Mouse (Mus musculus) neural tube, embryonic 15.5 days (tissue): ENCODE results near the gene Gan. TPM values are rescaled to one million over a fixed set of nuclear protein-coding genes. Genes with fewer than 3 reads are reported as not detected.
A peak's percentile ranks its signal among the peaks of the same experiment; 100 is the strongest.

Source experiments
- ATAC-seq: fragments of 200-750 bp; cut with Nextera tagmentation; 2 replicates; pipeline ENCODE4 v1.8.0; 2017; ENCODE audit warnings: mild to moderate bottlenecking, moderate TSS enrichment, moderate library complexity; ENCODE audit not compliant: low FRiP score
- H3K27ac ChIP-seq: fragments of 300-500 bp; sonication (generic); replicated peaks from 2 replicates; pipeline ENCODE4 v1.5.1; 2015; ENCODE audit warnings: mild to moderate bottlenecking, inconsistent platforms
- H3K27me3 ChIP-seq: fragments of 300-500 bp; sonication (generic); replicated peaks from 2 replicates; pipeline ENCODE4 v1.6.1; 2015; ENCODE audit warnings: inconsistent platforms
- H3K36me3 ChIP-seq: fragments of 300-500 bp; sonication (generic); 2 replicates; pipeline ENCODE4 v1.6.1; 2015; ENCODE audit warnings: inconsistent platforms
- H3K4me1 ChIP-seq: fragments of 300-500 bp; sonication (generic); 2 replicates; pipeline ENCODE4 v1.6.1; 2015; ENCODE audit warnings: inconsistent platforms
- H3K4me2 ChIP-seq: fragments of 300-500 bp; sonication (generic); 2 replicates; pipeline ENCODE4 v1.6.1; 2015; ENCODE audit warnings: inconsistent platforms, mild to moderate bottlenecking, moderate library complexity
- H3K4me3 ChIP-seq: fragments of 300-500 bp; sonication (generic); replicated peaks from 2 replicates; pipeline ENCODE4 v1.5.1; 2015; ENCODE audit warnings: mild to moderate bottlenecking, inconsistent platforms
- H3K9ac ChIP-seq: fragments of 300-500 bp; sonication (generic); replicated peaks from 2 replicates; pipeline ENCODE4 v1.6.1; 2015; ENCODE audit warnings: mild to moderate bottlenecking, inconsistent platforms
- H3K9me3 ChIP-seq: fragments of 300-500 bp; sonication (generic); replicated peaks from 2 replicates; pipeline ENCODE4 v1.6.1; 2016; ENCODE audit warnings: inconsistent platforms
- WGBS: fragments of 180-500 bp; shearing (Covaris S2); methylation state at CpG from one replicate; pipeline ENCODE4 v1.1.7; 2015; ENCODE audit warnings: mixed read lengths; 5-methylcytosine and 5-hydroxymethylcytosine counted together
- polyA plus RNA-seq: library from polyadenylated mRNA; unstranded; fragments of >200 nt; fragmentation: Nextera tagmentation; extraction: Ambion mirVana; gene quantifications from 2 replicates; pipeline ENCODE4 v1.2.1, GENCODE M21; 2015

The Gan gene
- polyA plus RNA-seq, 1 experiment from 2014 or later: 2.3 TPM

GRCm38 (mm10) chr8:117178676-117179075 lies 20.7 kb downstream of the Gan start:
- no peak for ATAC-seq
- 0 out of 2 replicates have a peak, but pooled peaks cover 7% of the 10 kb centered on the region for H3K36me3 ChIP-seq
- H3K4me1 ChIP-seq: 0 out of 2 replicates have a peak, but pooled peaks cover 3% of the 10 kb centered on the region
- no peaks in the 10 kb centered on the region for H3K9me3 ChIP-seq
- no peaks in the 10 kb centered on the region for H3K27me3 ChIP-seq
- H3K4me2 ChIP-seq: no peak overlapping the region
- no peak overlapping the region for H3K9ac ChIP-seq
- 90% methylated on average over 6 of the region's 6 CpGs for WGBS
- H3K4me3 ChIP-seq: no peak overlapping the region
- H3K27ac ChIP-seq: no peak overlapping the region

GRCm38 (mm10) chr8:117182746-117183145 lies 24.8 kb downstream of the Gan start:
- ATAC-seq: no peak
- H3K27ac ChIP-seq: no peak overlapping the region
- 94% methylated on average over 4 of the region's 4 CpGs for WGBS

GRCm38 (mm10) chr8:117183664-117184377 lies 25.9 kb downstream of the Gan start:
- H3K4me2 ChIP-seq: no peak overlapping the region
- H3K9ac ChIP-seq: no peak overlapping the region
- H3K27me3 ChIP-seq: no peaks in the 10 kb centered on the region
- no peak overlapping the region for H3K27ac ChIP-seq
- no peak overlapping the region for H3K4me3 ChIP-seq
- WGBS: 95% methylated on average over 8 of the region's 8 CpGs
- no peaks in the 10 kb centered on the region for H3K9me3 ChIP-seq
- no peaks in the 10 kb centered on the region for H3K4me1 ChIP-seq
- peaks cover 37% of the 10 kb centered on the region for H3K36me3 ChIP-seq
- no peak for ATAC-seq

More at GRCm38 (mm10) chr8:117182746-117183145, 24.8 kb downstream of the Gan start:
- H3K9me3 ChIP-seq: no peaks in the 10 kb centered on the region
- H3K4me2 ChIP-seq: no peak overlapping the region
- H3K4me3 ChIP-seq: no peak overlapping the region
- H3K36me3 ChIP-seq: peaks cover 27% of the 10 kb centered on the region
- no peaks in the 10 kb centered on the region for H3K4me1 ChIP-seq
- H3K9ac ChIP-seq: no peak overlapping the region
- H3K27me3 ChIP-seq: no peaks in the 10 kb centered on the region

- H3K36me3 ChIP-seq: peaks cover 57% of the 10 kb centered on the region
- peak overlapping the region; percentile 42 for H3K27ac ChIP-seq
- peak; percentile 53 for ATAC-seq
Measured at GRCm38 (mm10) chr8:117194355-117194754, 36.4 kb downstream of the Gan start.

GRCm38 (mm10) chr8:117196593-117196992 lies 38.7 kb downstream of the Gan start:
- no peak overlapping the region for H3K9ac ChIP-seq
- H3K36me3 ChIP-seq: peaks cover 49% of the 10 kb centered on the region

More at GRCm38 (mm10) chr8:117194355-117194754, 36.4 kb downstream of the Gan start:
- H3K9ac ChIP-seq: no peak overlapping the region
- no peaks in the 10 kb centered on the region for H3K27me3 ChIP-seq
- 76% methylated on average over 4 of the region's 4 CpGs for WGBS
- H3K4me2 ChIP-seq: no peak overlapping the region
- peaks cover 19% of the 10 kb centered on the region for H3K4me1 ChIP-seq
- H3K4me3 ChIP-seq: no peak overlapping the region
- no peaks in the 10 kb centered on the region for H3K9me3 ChIP-seq

GRCm38 (mm10) chr8:117197551-117197950 lies 39.6 kb downstream of the Gan start:
- H3K9ac ChIP-seq: no peak overlapping the region
- H3K9me3 ChIP-seq: no peaks in the 10 kb centered on the region
- peaks cover 44% of the 10 kb centered on the region for H3K36me3 ChIP-seq
- 86% methylated on average over 6 of the region's 6 CpGs for WGBS
- H3K4me2 ChIP-seq: 0 out of 2 replicates have a peak overlapping the region, but pooled peaks have one; percentile 30
- no peak overlapping the region for H3K27ac ChIP-seq
- peaks cover 19% of the 10 kb centered on the region for H3K4me1 ChIP-seq
- no peak for ATAC-seq
- H3K27me3 ChIP-seq: no peaks in the 10 kb centered on the region
- H3K4me3 ChIP-seq: no peak overlapping the region

More at GRCm38 (mm10) chr8:117196593-117196992, 38.7 kb downstream of the Gan start:
- Histone ChIP-seq H3K4me2 (no peak overlapping the region), H3K9me3 (no peaks in the 10 kb centered on the region), H3K4me1 (peaks cover 19% of the 10 kb centered on the region), H3K27ac (no peak overlapping the region), H3K4me3 (no peak overlapping the region), H3K27me3 (no peaks in the 10 kb centered on the region)
- no peak for ATAC-seq
- WGBS: 96% methylated on average over 4 of the region's 4 CpGs

- Histone ChIP-seq H3K4me1 (peaks cover 19% of the 10 kb centered on the region), H3K27ac (peak overlapping the region; percentile 52), H3K36me3 (peaks cover 41% of the 10 kb centered on the region), H3K9ac (no peak overlapping the region), H3K4me3 (no peak overlapping the region), H3K9me3 (no peaks in the 10 kb centered on the region), H3K27me3 (no peaks in the 10 kb centered on the region), H3K4me2 (peak overlapping the region; percentile 30)
- peak; percentile 87 for ATAC-seq
- 48% methylated on average over 20 of the region's 20 CpGs for WGBS
Measured at GRCm38 (mm10) chr8:117198141-117198935, 40.4 kb downstream of the Gan start.

GRCm38 (mm10) chr8:117199658-117200057 lies 41.7 kb downstream of the Gan start:
- WGBS: 66% methylated on average over 6 of the region's 6 CpGs
- Histone ChIP-seq H3K4me1 (peaks cover 19% of the 10 kb centered on the region), H3K4me3 (no peak overlapping the region), H3K9me3 (no peaks in the 10 kb centered on the region), H3K4me2 (no peak overlapping the region), H3K9ac (no peak overlapping the region), H3K27ac (no peak overlapping the region), H3K36me3 (peaks cover 40% of the 10 kb centered on the region), H3K27me3 (no peaks in the 10 kb centered on the region)
- no peak for ATAC-seq

- Histone ChIP-seq H3K27me3 (no peaks in the 10 kb centered on the region), H3K9ac (no peak overlapping the region), H3K4me2 (no peak overlapping the region), H3K4me1 (peaks cover 16% of the 10 kb centered on the region), H3K27ac (no peak overlapping the region), H3K4me3 (no peak overlapping the region), H3K36me3 (peaks cover 40% of the 10 kb centered on the region), H3K9me3 (no peaks in the 10 kb centered on the region)
- no peak for ATAC-seq
- WGBS: 78% methylated on average over 13 of the region's 13 CpGs
Measured at GRCm38 (mm10) chr8:117200346-117200745, 42.4 kb downstream of the Gan start.

GRCm38 (mm10) chr8:117200803-117201202 lies 42.9 kb downstream of the Gan start:
- H3K4me3 ChIP-seq: no peak overlapping the region
- peaks cover 36% of the 10 kb centered on the region for H3K36me3 ChIP-seq
- 93% methylated on average over 9 of the region's 9 CpGs for WGBS
- H3K4me2 ChIP-seq: no peak overlapping the region
- no peak overlapping the region for H3K9ac ChIP-seq
- no peaks in the 10 kb centered on the region for H3K9me3 ChIP-seq
- H3K4me1 ChIP-seq: peaks cover 16% of the 10 kb centered on the region
- no peak for ATAC-seq
- no peak overlapping the region for H3K27ac ChIP-seq
- H3K27me3 ChIP-seq: no peaks in the 10 kb centered on the region

GRCm38 (mm10) chr8:117201221-117202017 lies 43.5 kb downstream of the Gan start:
- Histone ChIP-seq H3K36me3 (peaks cover 31% of the 10 kb centered on the region), H3K27ac (no peak overlapping the region), H3K9ac (no peak overlapping the region), H3K4me3 (no peak overlapping the region), H3K4me1 (peaks cover 16% of the 10 kb centered on the region), H3K4me2 (no peak overlapping the region), H3K9me3 (no peaks in the 10 kb centered on the region), H3K27me3 (no peaks in the 10 kb centered on the region)
- no peak for ATAC-seq
- WGBS: 86% methylated on average over 19 of the region's 19 CpGs
